Mouse (Mus musculus): Measurements from ENCODE around the gene Mrpl34.

- TF ChIP-seq CTCF (IDR thresholded peaks at IDR 0.05; ENCODE audit: low read depth) (no peak), EP300 (IDR thresholded peaks at IDR 0.05; ENCODE audit: low read depth) (no peak)
Measured at GRCm38 (mm10) chr8:71470146-71470912, 5.6 kb downstream of the Mrpl34 start.

All from liver, postnatal 0 days (tissue).